Mouse (Mus musculus): Measurements from ENCODE around the gene Zbtb38.

GRCm38 (mm10) chr9:96752603-96753114 lies at the start of gene Zbtb38:
- no peak for TF ChIP-seq CTCF (IDR thresholded peaks at IDR 0.05; ENCODE audit: low read depth)
- no peak for TF ChIP-seq EP300 (IDR thresholded peaks at IDR 0.05; ENCODE audit: low read depth)
